In genomic region chr7:110259966-110260711, GRCm38 (mm10) we compare ENCODE assay signal across 8 mouse cellular contexts. TPM values are rescaled to one million over a fixed set of nuclear protein-coding genes. Genes with fewer than 3 reads are reported as not detected.
A peak's percentile ranks its signal among the peaks of the same experiment; 100 is the strongest.
DNase-seq lines count a peak whose midpoint lies in the region; ATAC-seq and TF ChIP-seq lines count a peak whose summit lies in the region.

No protein-coding gene starts in this region.

- ATAC-seq in frontal cortex, adult (ENCODE audit: low TSS enrichment) = peak; percentile 59; the same call in 1 of the 2 replicates
- no peak for ATAC-seq in monocyte, adult 5-6 weeks (replicated peaks; ENCODE audit: insufficient number of reproducible peaks, low FRiP score, low TSS enrichment, poor library complexity, severe bottlenecking)

- no peak for DNase-seq in frontal cortex, postnatal 10 days (ENCODE audit: low spot score in 2 of 2)
- peak; percentile 56 for DNase-seq in fibroblast of lung, adult 2 months (ENCODE audit: low read depth)
- peak; percentile 88 for DNase-seq in kidney, adult 2 months
- no peak for DNase-seq in layer of hippocampus, adult 9-10 months (ENCODE audit: low spot score)

- peak overlapping the region; percentile 67 for H3K27ac ChIP-seq in kidney, adult 2 months (ENCODE audit: insufficient read depth, low read depth, low read length)
- peak overlapping the region; percentile 66 for H3K27ac ChIP-seq in macrophage

- peaks cover 2% of the 10 kb centered on the region for H3K79me3 ChIP-seq in C2C12 (ENCODE audit: low read depth)

- H3ac ChIP-seq in C2C12 (ENCODE audit: control insufficient read depth, insufficient read length, low read depth) = no peak overlapping the region

- H3K79me2 ChIP-seq in C2C12 (ENCODE audit: control insufficient read depth, insufficient read depth) (no peaks in the 10 kb centered on the region), macrophage (ENCODE audit: inconsistent target) (peaks cover 89% of the 10 kb centered on the region)

- no peak overlapping the region for H3K4me3 ChIP-seq in C2C12 (ENCODE audit: insufficient read depth, poor library complexity, severe bottlenecking)
- H3K4me3 ChIP-seq in kidney, adult 2 months (ENCODE audit: insufficient read depth, low read depth, low read length) = no peak overlapping the region
- no peak overlapping the region for H3K4me3 ChIP-seq in macrophage (ENCODE audit: inconsistent target)

- TF ChIP-seq CTCF in C2C12 (IDR thresholded peaks at IDR 0.05; ENCODE audit: control insufficient read depth, insufficient read depth, insufficient read length) = no peak
- TF ChIP-seq CTCF in kidney, adult 2 months (conservative IDR thresholded peaks at IDR 0.05; ENCODE audit: insufficient read depth, insufficient read length, low read depth, low read length) = no peak

- H3K36me3 ChIP-seq in C2C12 (ENCODE audit: control insufficient read depth, insufficient read depth) = no peaks in the 10 kb centered on the region
- no peaks in the 10 kb centered on the region for H3K36me3 ChIP-seq in kidney, adult 2 months (ENCODE audit: control insufficient read depth, insufficient read depth, low read length)
- no peaks in the 10 kb centered on the region; the same call in 1 of the 2 replicates for H3K36me3 ChIP-seq in macrophage (ENCODE audit: inconsistent target)

- H3K4me1 ChIP-seq in kidney, adult 2 months (ENCODE audit: control insufficient read depth, insufficient read depth, low read length) = peaks cover 20% of the 10 kb centered on the region

- WGBS in kidney, adult 2 months = 40% methylated on average over 4 of the region's 4 CpGs
- 17% methylated on average over 4 of the region's 4 CpGs for WGBS in macrophage (ENCODE audit: missing documents)

- no peaks in the 10 kb centered on the region for H3K27me3 ChIP-seq in C2C12 (ENCODE audit: control insufficient read depth, insufficient read depth, insufficient read length)
- H3K27me3 ChIP-seq in kidney, adult 2 months (replicated peaks; ENCODE audit: control insufficient read depth, insufficient read depth, low read length) = no peaks in the 10 kb centered on the region

- no peak for TF ChIP-seq POLR2A in kidney, adult 2 months (IDR thresholded peaks at IDR 0.05; ENCODE audit: low read depth, low read length)

TF ChIP-seq in C2C12, 6 proteins besides CTCF, POLR2A, EP300 and RAD21:
- TF ChIP-seq MYOG (IDR thresholded peaks at IDR 0.05; ENCODE audit: control insufficient read depth, extremely low read depth, insufficient read length) = no peak
- peak; percentile 21 for TF ChIP-seq USF1 (IDR thresholded peaks at IDR 0.05; ENCODE audit: low read depth)

RNA-seq across cellular contexts. Expression of gene Swap70, which starts 38.6 kb away (rescaled TPM):
- polyA plus RNA-seq in C2C12 (2012; fragmentation: generic; extraction: Trizol) (16.0 TPM), macrophage (2018) (47.8 to 56.9 TPM (median 50.1 TPM) in 3 replicates)
- 10.0 and 12.5 TPM in 2 replicates for polyA plus RNA-seq in kidney, adult 2 months (2012; rRNA removed)
- total RNA-seq in macrophage (2018; cell fraction: chromatin; rRNA removed) = 1,000 to 10,000 TPM in 1 of 26 experiments, 100 to 1,000 TPM in 25; 109 to 1,215 (median 168) TPM
- 100 to 1,000 TPM in 4 of 26 experiments, 10 to 100 TPM in 22; 49.9 to 246 (median 55.3) TPM for total RNA-seq in macrophage (2018; cell fraction: cytosol; rRNA removed)
- 100 to 1,000 TPM in 21 of 26 experiments, 10 to 100 TPM in 5; 92.3 to 689 (median 138) TPM for total RNA-seq in macrophage (2018; cell fraction: nucleus; rRNA removed)
- 76.0 to 118 TPM (median 83.2 TPM) in 3 replicates for total RNA-seq in monocyte, adult 5-6 weeks (2017)

Comparison
In these comparisons a context has a peak if more than half of its experiments do, and no peak if none do; other contexts are left out.
1. DNase-seq: peak in fibroblast of lung, adult 2 months (single experiment) and kidney, adult 2 months (single experiment); none in frontal cortex, postnatal 10 days (0 of 2) and layer of hippocampus, adult 9-10 months (single experiment).